Mouse (Mus musculus): ENCODE results near the gene B3galt4. TPM values are rescaled to one million over a fixed set of nuclear protein-coding genes. Genes with fewer than 3 reads are reported as not detected.
"Not testable (repeated sequence)": the region's sequence is repeated elsewhere in the genome, so short reads cannot be mapped to it uniquely, and the experiment has no call there.

Gene B3galt4
- total and polyA plus RNA-seq, 2 experiments from 2014 or later, result 9.8 to 11.7 TPM

- 76% methylated on average over 4 of the region's 4 CpGs for WGBS
- no peak for TF ChIP-seq CTCF (IDR thresholded peaks at IDR 0.05; ENCODE audit: low read depth)
- H3K9me3 ChIP-seq (ENCODE audit: low read length), result no peaks in the 10 kb centered on the region
- no peak for DNase-seq
- peaks cover 31% of the 10 kb centered on the region for H3K36me3 ChIP-seq (ENCODE audit: insufficient read depth)
- no peak overlapping the region for H3K4me2 ChIP-seq (ENCODE audit: low read depth)
- H3K27ac ChIP-seq (ENCODE audit: low read depth, low read length), result 0 out of 2 replicates have a peak overlapping the region, but pooled peaks have one; percentile 15
- no peak overlapping the region for H3K9ac ChIP-seq
- no peak overlapping the region for H3K4me3 ChIP-seq (ENCODE audit: low read depth, low read length)
- peaks cover 17% of the 10 kb centered on the region for H3K4me1 ChIP-seq (ENCODE audit: insufficient read depth)
- H3K27me3 ChIP-seq (ENCODE audit: insufficient read depth, low read length), result no peaks in the 10 kb centered on the region
- no peak for ATAC-seq
Measured at GRCm38 (mm10) chr17:33952879-33953278, 1.6 kb upstream of the B3galt4 start.

DNA sequence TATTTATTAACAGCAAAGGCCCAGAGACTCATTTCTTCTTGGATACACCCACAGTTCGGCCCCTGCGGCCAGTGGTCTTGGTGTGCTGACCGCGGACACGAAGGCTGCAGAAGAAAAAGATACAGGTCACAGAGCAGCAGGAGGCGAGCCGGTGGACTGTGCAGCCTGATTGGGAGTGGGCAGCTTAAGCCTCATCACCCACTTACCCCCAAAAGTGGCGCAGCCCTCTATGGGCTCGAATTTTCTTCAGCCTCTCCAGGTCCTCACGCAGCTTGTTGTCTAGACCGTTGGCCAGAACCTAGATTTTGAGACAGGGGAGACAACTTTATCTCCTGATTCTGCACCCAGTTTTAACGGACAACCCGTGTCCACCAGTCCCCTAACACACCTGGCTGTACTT, 727 bp upstream of the B3galt4 start:
- H3K4me1 ChIP-seq (ENCODE audit: insufficient read depth), result peaks cover 17% of the 10 kb centered on the region
- not testable (repeated sequence) for H3K27me3 ChIP-seq (ENCODE audit: insufficient read depth, low read length); DNase-seq; H3K27ac ChIP-seq (ENCODE audit: low read depth, low read length); ATAC-seq; H3K4me3 ChIP-seq (ENCODE audit: low read depth, low read length); H3K9me3 ChIP-seq (ENCODE audit: low read length)
- WGBS, result 79% methylated on average over 13 of the region's 13 CpGs
- peak overlapping the region; percentile 97 for H3K4me2 ChIP-seq (ENCODE audit: low read depth)
- H3K36me3 ChIP-seq (ENCODE audit: insufficient read depth), result peaks cover 32% of the 10 kb centered on the region
- 0 out of 2 replicates have a peak overlapping the region, but pooled peaks have one; percentile 76 for H3K9ac ChIP-seq

GRCm38 (mm10) chr17:33950131-33950625, 1.1 kb downstream of the B3galt4 start:
- Histone ChIP-seq H3K4me1 (ENCODE audit: insufficient read depth) (peaks cover 17% of the 10 kb centered on the region), H3K27ac (ENCODE audit: low read depth, low read length) (peak overlapping the region; percentile 91)
- TF ChIP-seq CTCF (IDR thresholded peaks at IDR 0.05; ENCODE audit: low read depth), result no peak

DNA sequence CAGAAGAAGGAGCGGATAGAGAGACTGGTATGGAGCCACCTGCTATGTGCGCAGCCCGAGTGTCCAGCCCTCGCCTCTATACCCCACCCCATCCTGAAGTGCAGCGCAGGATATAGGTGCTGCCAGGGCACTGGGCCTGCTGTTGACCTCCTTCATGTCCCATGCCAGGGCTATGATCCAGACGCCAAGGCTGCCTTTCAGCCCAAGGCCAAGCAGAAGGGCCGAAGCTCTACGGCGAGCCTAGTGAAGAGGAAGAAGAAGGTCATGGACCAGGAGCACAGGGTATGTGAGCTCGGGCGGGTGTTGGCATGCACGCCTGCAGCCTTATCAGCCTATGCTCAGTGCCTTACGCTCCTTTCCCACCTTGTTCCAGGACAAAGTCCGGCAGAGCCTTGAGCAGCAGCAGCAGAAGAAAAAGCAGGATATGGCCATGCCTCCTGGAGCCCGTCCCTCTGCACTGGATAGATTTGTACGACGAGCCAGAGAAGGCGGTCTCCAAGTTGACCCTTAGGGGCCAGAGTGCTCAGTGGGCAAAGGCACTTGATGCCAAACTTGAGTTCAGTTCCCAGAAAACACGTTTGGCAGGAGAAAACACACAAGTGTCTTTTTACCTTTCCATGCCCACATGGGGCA, 2.3 kb downstream of the B3galt4 start:
- Histone ChIP-seq H3K9me3 (ENCODE audit: low read length) (no peaks in the 10 kb centered on the region), H3K9ac (no peak overlapping the region), H3K4me3 (ENCODE audit: low read depth, low read length) (no peak overlapping the region), H3K4me2 (ENCODE audit: low read depth) (no peak overlapping the region), H3K4me1 (ENCODE audit: insufficient read depth) (peaks cover 9% of the 10 kb centered on the region; the same call in 1 of the 2 replicates), H3K36me3 (ENCODE audit: insufficient read depth) (peaks cover 53% of the 10 kb centered on the region), H3K27ac (ENCODE audit: low read depth, low read length) (no peak overlapping the region), H3K27me3 (ENCODE audit: insufficient read depth, low read length) (no peaks in the 10 kb centered on the region)
- ATAC-seq (no peak), DNase-seq (no peak)
- no peak for TF ChIP-seq CTCF (IDR thresholded peaks at IDR 0.05; ENCODE audit: low read depth)
- 87% methylated on average over 19 of the region's 19 CpGs for WGBS

More at GRCm38 (mm10) chr17:33950131-33950625, 1.1 kb downstream of the B3galt4 start:
- no peak for DNase-seq
- peak overlapping the region; percentile 76 for H3K9ac ChIP-seq
- ATAC-seq, result no peak
- H3K27me3 ChIP-seq (ENCODE audit: insufficient read depth, low read length), result no peaks in the 10 kb centered on the region
- H3K4me3 ChIP-seq (ENCODE audit: low read depth, low read length), result peak overlapping the region; percentile 49
- peaks cover 45% of the 10 kb centered on the region for H3K36me3 ChIP-seq (ENCODE audit: insufficient read depth)
- WGBS, result 79% methylated on average over 10 of the region's 10 CpGs
- H3K4me2 ChIP-seq (ENCODE audit: low read depth), result peak overlapping the region; percentile 97
- no peaks in the 10 kb centered on the region for H3K9me3 ChIP-seq (ENCODE audit: low read length)

DNA sequence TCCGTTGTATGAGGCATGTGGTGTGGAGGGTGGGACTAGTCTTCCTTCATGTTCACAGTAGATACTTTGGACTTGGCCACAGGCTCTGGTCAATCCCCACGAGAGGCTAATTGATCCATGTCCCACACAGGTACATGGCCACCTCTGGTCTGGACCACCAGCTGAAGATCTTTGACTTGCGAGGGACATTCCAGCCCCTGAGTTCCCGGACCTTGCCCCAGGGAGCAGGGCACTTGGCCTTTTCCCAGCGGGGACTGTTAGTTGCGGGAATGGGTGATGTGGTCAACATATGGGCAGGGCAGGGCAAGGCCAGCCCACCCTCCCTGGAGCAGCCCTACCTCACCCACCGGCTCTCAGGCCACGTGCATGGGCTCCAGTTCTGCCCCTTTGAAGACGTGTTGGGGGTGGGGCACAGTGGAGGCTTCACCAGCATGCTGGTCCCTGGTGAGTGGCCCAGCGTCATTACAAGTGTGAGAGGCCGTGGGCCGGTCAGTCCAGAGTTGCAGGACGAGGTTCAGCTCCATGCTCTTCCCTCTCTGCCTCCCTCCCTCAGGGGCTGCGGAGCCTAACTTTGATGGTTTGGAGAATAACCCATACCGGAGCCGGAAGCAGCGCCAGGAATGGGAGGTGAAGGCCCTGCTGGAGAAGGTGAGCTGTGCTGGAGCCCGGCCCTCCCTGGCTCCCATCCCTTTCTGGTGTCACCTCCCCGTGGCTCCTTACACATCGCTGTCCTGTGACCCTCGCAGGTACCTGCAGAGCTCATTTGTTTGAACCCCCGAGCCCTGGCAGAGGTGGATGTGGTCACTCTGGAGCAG, 3.0 kb downstream of the B3galt4 start:
- Histone ChIP-seq H3K4me3 (ENCODE audit: low read depth, low read length) (no peak overlapping the region), H3K9me3 (ENCODE audit: low read length) (no peaks in the 10 kb centered on the region), H3K4me1 (ENCODE audit: insufficient read depth) (peaks cover 9% of the 10 kb centered on the region; the same call in 1 of the 2 replicates), H3K27me3 (ENCODE audit: insufficient read depth, low read length) (no peaks in the 10 kb centered on the region), H3K27ac (ENCODE audit: low read depth, low read length) (no peak overlapping the region), H3K36me3 (ENCODE audit: insufficient read depth) (peaks cover 54% of the 10 kb centered on the region), H3K4me2 (ENCODE audit: low read depth) (no peak overlapping the region), H3K9ac (no peak overlapping the region)
- DNase-seq (no peak), ATAC-seq (no peak)
- WGBS, result 91% methylated on average over 22 of the region's 22 CpGs
- TF ChIP-seq CTCF (IDR thresholded peaks at IDR 0.05; ENCODE audit: low read depth), result no peak

- peaks cover 53% of the 10 kb centered on the region for H3K36me3 ChIP-seq (ENCODE audit: insufficient read depth)
- no peak for ATAC-seq
- H3K4me3 ChIP-seq (ENCODE audit: low read depth, low read length), result no peak overlapping the region
- 90% methylated on average over 10 of the region's 10 CpGs for WGBS
- no peak for TF ChIP-seq CTCF (IDR thresholded peaks at IDR 0.05; ENCODE audit: low read depth)
- H3K4me1 ChIP-seq (ENCODE audit: insufficient read depth), result peaks cover 9% of the 10 kb centered on the region; the same call in 1 of the 2 replicates
- no peak overlapping the region for H3K27ac ChIP-seq (ENCODE audit: low read depth, low read length)
- no peak for DNase-seq
- no peak overlapping the region for H3K4me2 ChIP-seq (ENCODE audit: low read depth)
- no peaks in the 10 kb centered on the region for H3K9me3 ChIP-seq (ENCODE audit: low read length)
- H3K9ac ChIP-seq, result no peak overlapping the region
- H3K27me3 ChIP-seq (ENCODE audit: insufficient read depth, low read length), result no peaks in the 10 kb centered on the region
Measured at GRCm38 (mm10) chr17:33947430-33948089, 3.7 kb downstream of the B3galt4 start.

All from forebrain, postnatal 0 days (tissue).